Mouse (Mus musculus) spleen, postnatal 10 days (tissue): ENCODE measurements around the gene Tpbgl.

Experiments
- DNase-seq, 2 experiments: peaks; one replicate each; pipeline ENCODE4 v3.0.0; 2021 to 2022; ENCODE audit warnings: low spot score in 2 of 2

Tpbgl gene

GRCm38 (mm10) chr7:99626376-99627270 is at the start of gene Tpbgl:
Tpbgl (minus strand) TSS chr7:99627103.
- DNase-seq, result no peak

- DNase-seq, result no peak
Measured at GRCm38 (mm10) chr7:99674890-99675289, 48.0 kb upstream of the Tpbgl start.

- DNase-seq, result no peak
Measured at GRCm38 (mm10) chr7:99674209-99674608, 47.3 kb upstream of the Tpbgl start.

- DNase-seq, result no peak
Measured at GRCm38 (mm10) chr7:99673188-99673587, 46.3 kb upstream of the Tpbgl start.

- no peak for DNase-seq
Measured at GRCm38 (mm10) chr7:99671544-99672435, 44.9 kb upstream of the Tpbgl start.

GRCm38 (mm10) chr7:99670915-99671314 is 44.0 kb upstream of the Tpbgl start:
- DNase-seq, result peak in 1 of 2 experiments; percentile 44

GRCm38 (mm10) chr7:99668802-99669201 is 41.9 kb upstream of the Tpbgl start:
- DNase-seq, result no peak

GRCm38 (mm10) chr7:99667096-99667495 is 40.2 kb upstream of the Tpbgl start:
- no peak for DNase-seq

- DNase-seq, result no peak
Measured at GRCm38 (mm10) chr7:99665731-99666452, 39.0 kb upstream of the Tpbgl start.

GRCm38 (mm10) chr7:99664571-99665485 is 37.9 kb upstream of the Tpbgl start:
- DNase-seq, result no peak

- no peak for DNase-seq
Measured at GRCm38 (mm10) chr7:99663507-99664220, 36.8 kb upstream of the Tpbgl start.

GRCm38 (mm10) chr7:99662311-99662710 is 35.4 kb upstream of the Tpbgl start:
- DNase-seq, result no peak

GRCm38 (mm10) chr7:99661571-99662230 is 34.8 kb upstream of the Tpbgl start:
- no peak for DNase-seq

GRCm38 (mm10) chr7:99661071-99661470 is 34.2 kb upstream of the Tpbgl start:
- no peak for DNase-seq

- peak; percentile 71 to 90 for DNase-seq
Measured at GRCm38 (mm10) chr7:99659379-99660029, 32.6 kb upstream of the Tpbgl start.

- DNase-seq, result no peak
Measured at GRCm38 (mm10) chr7:99654244-99654643, 27.3 kb upstream of the Tpbgl start.

GRCm38 (mm10) chr7:99649585-99649984 is 22.7 kb upstream of the Tpbgl start:
- DNase-seq, result no peak

GRCm38 (mm10) chr7:99648623-99649022 is 21.7 kb upstream of the Tpbgl start:
- peak in 1 of 2 experiments; percentile 51 for DNase-seq

- no peak for DNase-seq
Measured at GRCm38 (mm10) chr7:99644701-99645100, 17.8 kb upstream of the Tpbgl start.
